In genomic region chr3:146177748-146178582, GRCm38 (mm10) we compare ENCODE assay signal across 8 mouse cellular contexts. TPM values are rescaled to one million over a fixed set of nuclear protein-coding genes. Genes with fewer than 3 reads are reported as not detected.
DNase-seq lines count a peak whose midpoint lies in the region; ATAC-seq and TF ChIP-seq lines count a peak whose summit lies in the region.

No protein-coding gene starts in this region.

- peak; percentile 65 for DNase-seq in 3134 (ENCODE audit: extremely low read depth, insufficient read length, low spot score)
- peak; percentile 85 for DNase-seq in adrenal gland, postnatal 25 days
- peak; percentile 73 to 81 for DNase-seq in heart, adult 2 months
- DNase-seq in kidney, adult 2 months = peak; percentile 82
- peak; percentile 87 for DNase-seq in limb, embryonic 11.5 days (ENCODE audit: low spot score)
- peak; percentile 95 for DNase-seq in midbrain, embryonic 14.5 days
- DNase-seq in spleen, adult 12 weeks (ENCODE audit: low spot score) = peak; percentile 52

- H3K27ac ChIP-seq in embryonic facial prominence, embryonic 12.5 days = no peak overlapping the region
- no peak overlapping the region for H3K27ac ChIP-seq in heart, adult 2 months
- H3K27ac ChIP-seq in kidney, adult 2 months (ENCODE audit: insufficient read depth, low read depth, low read length) = no peak overlapping the region
- H3K27ac ChIP-seq in limb, embryonic 11.5 days (replicated peaks; ENCODE audit: low read depth, low read length) = no peak overlapping the region
- H3K27ac ChIP-seq in midbrain, embryonic 14.5 days (replicated peaks; ENCODE audit: low read depth, low read length) = 0 out of 2 replicates have a peak overlapping the region, but pooled peaks have one; percentile 37

- H3K79me2 ChIP-seq in heart, adult 2 months (replicated peaks; ENCODE audit: control insufficient read depth, insufficient read depth, low read length) = no peaks in the 10 kb centered on the region

- no peaks in the 10 kb centered on the region for H3K4me1 ChIP-seq in embryonic facial prominence, embryonic 12.5 days
- H3K4me1 ChIP-seq in heart, adult 2 months (ENCODE audit: control insufficient read depth, insufficient read depth, low read length) = no peaks in the 10 kb centered on the region
- no peaks in the 10 kb centered on the region for H3K4me1 ChIP-seq in kidney, adult 2 months (ENCODE audit: control insufficient read depth, insufficient read depth, low read length)
- no peaks in the 10 kb centered on the region for H3K4me1 ChIP-seq in limb, embryonic 11.5 days (ENCODE audit: control insufficient read depth, insufficient read depth, low read length)
- H3K4me1 ChIP-seq in midbrain, embryonic 14.5 days (ENCODE audit: control insufficient read depth, insufficient read depth, low read length) = no peaks in the 10 kb centered on the region

- 5% methylated on average over 16 of the region's 16 CpGs for WGBS in embryonic facial prominence, embryonic 12.5 days
- WGBS in heart, adult 2 months = 3% methylated on average over 16 of the region's 16 CpGs
- 2% methylated on average over 16 of the region's 16 CpGs for WGBS in kidney, adult 2 months
- WGBS in limb, embryonic 11.5 days = 5% methylated on average over 16 of the region's 16 CpGs
- 5% methylated on average over 16 of the region's 16 CpGs for WGBS in midbrain, embryonic 14.5 days

- no peak overlapping the region for H3K9ac ChIP-seq in embryonic facial prominence, embryonic 12.5 days
- no peak overlapping the region for H3K9ac ChIP-seq in heart, adult 2 months (ENCODE audit: low read depth, low read length)
- H3K9ac ChIP-seq in limb, embryonic 11.5 days (ENCODE audit: low read length) = no peak overlapping the region
- H3K9ac ChIP-seq in midbrain, embryonic 14.5 days (replicated peaks; ENCODE audit: low read length) = peak overlapping the region; percentile 47

- H3K27me3 ChIP-seq in embryonic facial prominence, embryonic 12.5 days = no peaks in the 10 kb centered on the region
- no peaks in the 10 kb centered on the region for H3K27me3 ChIP-seq in heart, adult 2 months (ENCODE audit: control insufficient read depth, insufficient read depth, low read length)
- no peaks in the 10 kb centered on the region for H3K27me3 ChIP-seq in kidney, adult 2 months (replicated peaks; ENCODE audit: control insufficient read depth, insufficient read depth, low read length)
- no peaks in the 10 kb centered on the region for H3K27me3 ChIP-seq in limb, embryonic 11.5 days (ENCODE audit: control insufficient read depth, insufficient read depth, low read length)
- H3K27me3 ChIP-seq in midbrain, embryonic 14.5 days (ENCODE audit: control insufficient read depth, insufficient read depth, low read length) = no peaks in the 10 kb centered on the region

- intact Hi-C loops in heart, adult 2 months (cut with DNase I) = loop anchor here (1.0 to 5.0 kb wide), 3 partner anchors 71 to 235 kb away; partner anchors contain the start of gene Wdr63

- TF ChIP-seq EP300 in heart, adult 2 months (IDR thresholded peaks at IDR 0.05; ENCODE audit: insufficient read depth, low read depth, low read length) = no peak

- H3K4me3 ChIP-seq in embryonic facial prominence, embryonic 12.5 days = peak overlapping the region; percentile 17
- H3K4me3 ChIP-seq in heart, adult 2 months = peak overlapping the region; percentile 36; the same call in 1 of the 2 replicates
- H3K4me3 ChIP-seq in kidney, adult 2 months (ENCODE audit: insufficient read depth, low read depth, low read length) = no peak overlapping the region
- H3K4me3 ChIP-seq in limb, embryonic 11.5 days (ENCODE audit: low read depth, low read length) = no peak overlapping the region
- H3K4me3 ChIP-seq in midbrain, embryonic 14.5 days (replicated peaks; ENCODE audit: low read depth, low read length) = peak overlapping the region; percentile 31

- peak; percentile 93 for TF ChIP-seq CTCF in heart, adult 2 months (IDR thresholded peaks at IDR 0.05)
- TF ChIP-seq CTCF in kidney, adult 2 months (conservative IDR thresholded peaks at IDR 0.05; ENCODE audit: insufficient read depth, insufficient read length, low read depth, low read length) = peak; percentile 71

- peak overlapping the region; percentile 44 for H3K4me2 ChIP-seq in embryonic facial prominence, embryonic 12.5 days (replicated peaks)
- H3K4me2 ChIP-seq in limb, embryonic 11.5 days (ENCODE audit: low read depth, severe bottlenecking) = peak overlapping the region; percentile 39
- H3K4me2 ChIP-seq in midbrain, embryonic 14.5 days (ENCODE audit: low read length) = peak overlapping the region; percentile 60

- no peak for TF ChIP-seq POLR2A in heart, adult 2 months (IDR thresholded peaks at IDR 0.05; ENCODE audit: insufficient read depth, low read depth, low read length)
- TF ChIP-seq POLR2A in kidney, adult 2 months (IDR thresholded peaks at IDR 0.05; ENCODE audit: low read depth, low read length) = no peak

- ATAC-seq in embryonic facial prominence, embryonic 12.5 days (ENCODE audit: insufficient number of reproducible peaks, insufficient read depth, low FRiP score, low TSS enrichment) = 0 out of 2 replicates have a peak, but pooled peaks have one; percentile 59
- ATAC-seq in limb, embryonic 11.5 days (ENCODE audit: insufficient number of reproducible peaks, low FRiP score, low TSS enrichment, low read depth) = peak; percentile 61
- ATAC-seq in midbrain, embryonic 14.5 days (ENCODE audit: low FRiP score, low TSS enrichment) = peak; percentile 83

- no peaks in the 10 kb centered on the region for H3K36me3 ChIP-seq in embryonic facial prominence, embryonic 12.5 days
- H3K36me3 ChIP-seq in heart, adult 2 months (ENCODE audit: control insufficient read depth, insufficient read depth, low read length) = no peaks in the 10 kb centered on the region
- H3K36me3 ChIP-seq in kidney, adult 2 months (ENCODE audit: control insufficient read depth, insufficient read depth, low read length) = no peaks in the 10 kb centered on the region
- no peaks in the 10 kb centered on the region for H3K36me3 ChIP-seq in limb, embryonic 11.5 days (ENCODE audit: control insufficient read depth, insufficient read depth, low read length)
- H3K36me3 ChIP-seq in midbrain, embryonic 14.5 days (ENCODE audit: control insufficient read depth, insufficient read depth, low read length) = no peaks in the 10 kb centered on the region

- H3K9me3 ChIP-seq in embryonic facial prominence, embryonic 12.5 days = no peaks in the 10 kb centered on the region
- no peaks in the 10 kb centered on the region for H3K9me3 ChIP-seq in limb, embryonic 11.5 days (ENCODE audit: control insufficient read depth, low read length)
- H3K9me3 ChIP-seq in midbrain, embryonic 14.5 days (ENCODE audit: control insufficient read depth, low read length) = no peaks in the 10 kb centered on the region

RNA-seq across cellular contexts. Expression of gene Mcoln2, which starts 28.3 kb away (rescaled TPM):
- not detected in 2 replicates for total RNA-seq in adrenal gland, postnatal 25 days (2021)
- 0.27 and 0.88 TPM in 2 replicates for polyA plus RNA-seq in embryonic facial prominence, embryonic 12.5 days (2016; fragmentation: Nextera tagmentation; extraction: Ambion mirVana)
- total RNA-seq in heart, adult 2 months (2021) = under 1 TPM in 1 of 2 experiments, not detected in 1; 0.18 TPM
- 0.41 TPM in 1 of 2 replicates, not detected in the other for polyA plus RNA-seq in heart, adult 2 months (2012; rRNA removed)
- 3.2 and 3.5 TPM in 2 replicates for polyA plus RNA-seq in kidney, adult 2 months (2012; rRNA removed)
- polyA plus RNA-seq in limb, embryonic 11.5 days (2014; fragmentation: Nextera tagmentation; extraction: Ambion mirVana) = 0.63 and 1.1 TPM in 2 replicates
- polyA plus RNA-seq in midbrain, embryonic 14.5 days (2014; fragmentation: Nextera tagmentation; extraction: Ambion mirVana) = 0.30 TPM in 1 of 2 replicates, not detected in the other

RNA-seq across cellular contexts. Expression of gene Lpar3, which starts 42.8 kb away (rescaled TPM):
- total RNA-seq in adrenal gland, postnatal 25 days (2021) = 0.38 and 0.39 TPM in 2 replicates
- 1.4 and 1.6 TPM in 2 replicates for polyA plus RNA-seq in embryonic facial prominence, embryonic 12.5 days (2016; fragmentation: Nextera tagmentation; extraction: Ambion mirVana)
- under 1 TPM; 0.10 to 0.32 TPM for total RNA-seq in heart, adult 2 months (2021)
- 0.68 and 1.2 TPM in 2 replicates for polyA plus RNA-seq in heart, adult 2 months (2012; rRNA removed)
- polyA plus RNA-seq in kidney, adult 2 months (2012; rRNA removed) = 33.7 and 39.8 TPM in 2 replicates
- polyA plus RNA-seq in limb, embryonic 11.5 days (2014; fragmentation: Nextera tagmentation; extraction: Ambion mirVana) = 0.38 and 0.51 TPM in 2 replicates
- 0.58 TPM in 1 of 2 replicates, not detected in the other for polyA plus RNA-seq in midbrain, embryonic 14.5 days (2014; fragmentation: Nextera tagmentation; extraction: Ambion mirVana)

Comparison
In these comparisons a context has a peak if more than half of its experiments do, and no peak if none do; other contexts are left out.
1. H3K4me3 ChIP-seq: peak in embryonic facial prominence, embryonic 12.5 days (single experiment), heart, adult 2 months (single experiment) and midbrain, embryonic 14.5 days (single experiment); none in kidney, adult 2 months (single experiment) and limb, embryonic 11.5 days (single experiment).
2. RNA of gene Lpar3, which starts 42.8 kb away (polyA plus RNA-seq): 33.7 to 39.8 TPM in kidney, adult 2 months; 1.4 to 1.6 TPM in embryonic facial prominence, embryonic 12.5 days, 0.68 to 1.2 TPM in heart, adult 2 months, 0.58 TPM in midbrain, embryonic 14.5 days and 0.38 to 0.51 TPM in limb, embryonic 11.5 days; every median in the first group is over 10 times any median in the second.
3. Peak in every context shown above with its lines, with median percentiles within 50 percentile points of each other: DNase-seq, ATAC-seq and H3K4me2 ChIP-seq.